Mouse (Mus musculus) embryo, embryonic 10.5 days (tissue): ENCODE data around the gene Oas1g.
A peak's percentile ranks its signal among the peaks of the same experiment; 100 is the strongest.
"Not testable (repeated sequence)": the region's sequence is repeated elsewhere in the genome, so short reads cannot be mapped to it uniquely, and the experiment has no call there.

Experiments used
- DNase-seq: peaks from one replicate; pipeline ENCODE4 v3.0.0-alpha.2; 2015; ENCODE audit warnings: low spot score

The Oas1g gene

GRCm38 (mm10) chr5:120887413-120887812 is at the start of gene Oas1g:
Oas1g (minus strand) TSS chr5:120887613.
- not testable (repeated sequence) for DNase-seq

- no peak for DNase-seq
Observed at GRCm38 (mm10) chr5:120933966-120934365, 46.6 kb upstream of the Oas1g start.

GRCm38 (mm10) chr5:120927036-120927435 is 39.6 kb upstream of the Oas1g start:
- DNase-seq = peak; percentile 9

GRCm38 (mm10) chr5:120926311-120926710 is 38.9 kb upstream of the Oas1g start:
- DNase-seq = not testable (repeated sequence)

GRCm38 (mm10) chr5:120924520-120924919 is 37.1 kb upstream of the Oas1g start:
- DNase-seq = not testable (repeated sequence)

GRCm38 (mm10) chr5:120923969-120924368 is 36.6 kb upstream of the Oas1g start:
- DNase-seq = no peak

- no peak for DNase-seq
Observed at GRCm38 (mm10) chr5:120920296-120920695, 32.9 kb upstream of the Oas1g start.

GRCm38 (mm10) chr5:120919156-120919935 is 31.9 kb upstream of the Oas1g start:
- not testable (repeated sequence) for DNase-seq

GRCm38 (mm10) chr5:120914204-120914603 is 26.8 kb upstream of the Oas1g start, which contains the start of gene Oas1d:
Oas1d (plus strand) TSS chr5:120914536.
- not testable (repeated sequence) for DNase-seq

- DNase-seq = no peak
Observed at GRCm38 (mm10) chr5:120908196-120908920, 20.9 kb upstream of the Oas1g start.

GRCm38 (mm10) chr5:120906791-120907733 is 19.6 kb upstream of the Oas1g start, which contains the start of gene Oas1a:
Oas1a (minus strand) TSS chr5:120907521.
- peak; percentile 37 for DNase-seq

- no peak for DNase-seq
Observed at GRCm38 (mm10) chr5:120902056-120902455, 14.6 kb upstream of the Oas1g start.

- no peak for DNase-seq
Observed at GRCm38 (mm10) chr5:120900666-120901065, 13.3 kb upstream of the Oas1g start.

- no peak for DNase-seq
Observed at GRCm38 (mm10) chr5:120898726-120899125, 11.3 kb upstream of the Oas1g start.

GRCm38 (mm10) chr5:120898307-120898706 is 10.9 kb upstream of the Oas1g start:
- DNase-seq = no peak

- no peak for DNase-seq
Observed at GRCm38 (mm10) chr5:120895231-120895900, 8.0 kb upstream of the Oas1g start.

- DNase-seq = not testable (repeated sequence)
Observed at GRCm38 (mm10) chr5:120894692-120895091, 7.3 kb upstream of the Oas1g start.

- DNase-seq = not testable (repeated sequence)
Observed at GRCm38 (mm10) chr5:120893866-120894265, 6.5 kb upstream of the Oas1g start.

GRCm38 (mm10) chr5:120892243-120892660 is 4.8 kb upstream of the Oas1g start:
- peak; percentile 25 for DNase-seq

- DNase-seq = not testable (repeated sequence)
Observed at GRCm38 (mm10) chr5:120891566-120892242, 4.3 kb upstream of the Oas1g start.

- DNase-seq = no peak
Observed at GRCm38 (mm10) chr5:120890991-120891390, 3.6 kb upstream of the Oas1g start.
